ENCODE assay signal across 8 mouse cellular contexts in the genomic region with DNA sequence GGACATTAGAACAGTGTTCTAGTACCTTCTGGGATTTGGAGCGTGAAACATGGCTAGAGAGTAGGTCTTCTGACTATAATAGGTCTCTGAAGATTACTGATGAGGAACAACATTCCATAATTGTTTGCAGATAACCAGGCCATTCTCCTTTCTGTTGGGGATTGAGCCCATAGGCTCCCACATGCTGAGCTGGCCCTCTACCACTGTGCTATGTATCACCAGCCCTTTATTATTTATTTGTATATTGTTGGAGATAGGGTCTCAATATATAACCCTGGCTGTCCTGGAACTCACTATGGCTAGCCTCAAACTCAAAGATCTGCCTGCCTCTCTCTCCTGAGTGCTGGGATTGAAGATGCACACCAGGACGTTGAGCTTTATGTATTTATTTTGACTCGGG. TPM values are rescaled to one million over a fixed set of nuclear protein-coding genes. Genes with fewer than 3 reads are reported as not detected.
A peak's percentile ranks its signal among the peaks of the same experiment; 100 is the strongest.
DNase-seq lines count a peak whose midpoint lies in the region; ATAC-seq and TF ChIP-seq lines count a peak whose summit lies in the region.

No protein-coding gene starts in this region.

- peak overlapping the region; percentile 93 for H3K4me2 ChIP-seq in neural tube, embryonic 11.5 days (ENCODE audit: low read depth)
- peak overlapping the region; percentile 98 for H3K4me2 ChIP-seq in liver, embryonic 13.5 days

- no peak overlapping the region for H3K27ac ChIP-seq in cerebellum, adult 2 months (ENCODE audit: insufficient read depth, low read length)
- H3K27ac ChIP-seq in neural tube, embryonic 11.5 days (ENCODE audit: low read depth, low read length), result no peak overlapping the region
- H3K27ac ChIP-seq in liver, embryonic 13.5 days, result no peak overlapping the region

- WGBS in cerebellum, adult 2 months, result 52% methylated on average over 3 of the region's 3 CpGs
- 60% methylated on average over 3 of the region's 3 CpGs for WGBS in neural tube, embryonic 11.5 days
- 47% methylated on average over 3 of the region's 3 CpGs for WGBS in liver, embryonic 13.5 days (ENCODE audit: insufficient replicate concordance)

- no peaks in the 10 kb centered on the region for H3K36me3 ChIP-seq in neural tube, embryonic 11.5 days (ENCODE audit: control insufficient read depth, insufficient read depth, low read length)
- no peaks in the 10 kb centered on the region for H3K36me3 ChIP-seq in liver, embryonic 13.5 days

- no peaks in the 10 kb centered on the region for H3K27me3 ChIP-seq in cerebellum, adult 2 months (ENCODE audit: control insufficient read depth, insufficient read depth, low read length)
- H3K27me3 ChIP-seq in neural tube, embryonic 11.5 days (ENCODE audit: control insufficient read depth, insufficient read depth, low read length), result no peaks in the 10 kb centered on the region
- no peaks in the 10 kb centered on the region for H3K27me3 ChIP-seq in liver, embryonic 13.5 days

- H3K9me3 ChIP-seq in neural tube, embryonic 11.5 days (ENCODE audit: control insufficient read depth, low read length), result no peaks in the 10 kb centered on the region
- no peaks in the 10 kb centered on the region for H3K9me3 ChIP-seq in liver, embryonic 13.5 days (replicated peaks)

- DNase-seq in cerebellum, adult 2 months, result no peak
- DNase-seq in cerebellum, postnatal 14 days, result no peak
- DNase-seq in neural tube, embryonic 11.5 days (ENCODE audit: low spot score), result no peak
- DNase-seq in neural tube, embryonic 10.5 days (ENCODE audit: extremely low spot score, low spot score), result no peak
- DNase-seq in liver, embryonic 13.5 days, result no peak
- no peak for DNase-seq in right cerebral cortex, postnatal 14 days
- DNase-seq in layer of hippocampus, postnatal 36 days, result no peak
- no peak for DNase-seq in frontal cortex, postnatal 25 days (ENCODE audit: low spot score in 2 of 2)

- TF ChIP-seq POLR2A in cerebellum, adult 2 months (IDR thresholded peaks at IDR 0.05; ENCODE audit: borderline replicate concordance, insufficient read depth, low read length), result no peak

- no peak for ATAC-seq in neural tube, embryonic 11.5 days (ENCODE audit: insufficient read depth, low FRiP score, low TSS enrichment)
- no peak for ATAC-seq in liver, embryonic 13.5 days (ENCODE audit: low read depth)

- peak overlapping the region; percentile 60 for H3K4me3 ChIP-seq in cerebellum, adult 2 months (replicated peaks; ENCODE audit: insufficient read depth, low read depth, low read length)
- peak overlapping the region; percentile 65 for H3K4me3 ChIP-seq in neural tube, embryonic 11.5 days (ENCODE audit: low read depth, low read length)
- peak overlapping the region; percentile 74 for H3K4me3 ChIP-seq in liver, embryonic 13.5 days (replicated peaks)

- TF ChIP-seq CTCF in cerebellum, adult 2 months (IDR thresholded peaks at IDR 0.05; ENCODE audit: borderline replicate concordance, insufficient read depth, low read depth, low read length), result no peak

- no peak overlapping the region for H3K9ac ChIP-seq in neural tube, embryonic 11.5 days (ENCODE audit: low read length)
- peak overlapping the region; percentile 43; the same call in 1 of the 2 replicates for H3K9ac ChIP-seq in liver, embryonic 13.5 days

- 0 out of 2 replicates have a peak, but pooled peaks cover 5% of the 10 kb centered on the region for H3K4me1 ChIP-seq in cerebellum, adult 2 months (ENCODE audit: control insufficient read depth, insufficient read depth, low read length)
- H3K4me1 ChIP-seq in neural tube, embryonic 11.5 days (ENCODE audit: control insufficient read depth, insufficient read depth, low read length), result peaks cover 4% of the 10 kb centered on the region
- peaks cover 34% of the 10 kb centered on the region for H3K4me1 ChIP-seq in liver, embryonic 13.5 days (replicated peaks)

RNA-seq across cellular contexts. Expression of a gene that starts 0.6 kb away (rescaled TPM):
- 15.2 and 15.4 TPM in 2 replicates for polyA plus RNA-seq in cerebellum, adult 2 months (2012; rRNA removed)
- polyA plus RNA-seq in neural tube, embryonic 11.5 days (2014; fragmentation: Nextera tagmentation; extraction: Ambion mirVana), result 8.4 and 10.0 TPM in 2 replicates
- polyA plus RNA-seq in liver, embryonic 13.5 days (2015; fragmentation: Nextera tagmentation; extraction: Ambion mirVana), result 10.5 and 10.9 TPM in 2 replicates
- total RNA-seq in layer of hippocampus, postnatal 36 days (2021), result 10 to 100 TPM; 11.4 to 11.6 TPM

RNA-seq across cellular contexts. Expression of a gene that starts 29.5 kb away (rescaled TPM):
- polyA plus RNA-seq in cerebellum, adult 2 months (2012; rRNA removed), result 71.2 and 74.3 TPM in 2 replicates
- 195 and 198 TPM in 2 replicates for polyA plus RNA-seq in neural tube, embryonic 11.5 days (2014; fragmentation: Nextera tagmentation; extraction: Ambion mirVana)
- 101 and 120 TPM in 2 replicates for polyA plus RNA-seq in liver, embryonic 13.5 days (2015; fragmentation: Nextera tagmentation; extraction: Ambion mirVana)
- total RNA-seq in layer of hippocampus, postnatal 36 days (2021), result 10 to 100 TPM; 89.9 to 95.7 TPM

RNA-seq across cellular contexts. Expression of a gene that starts 55.8 kb away (rescaled TPM):
- not detected in 2 replicates for polyA plus RNA-seq in cerebellum, adult 2 months (2012; rRNA removed)
- not detected in 2 replicates for polyA plus RNA-seq in neural tube, embryonic 11.5 days (2014; fragmentation: Nextera tagmentation; extraction: Ambion mirVana)
- polyA plus RNA-seq in liver, embryonic 13.5 days (2015; fragmentation: Nextera tagmentation; extraction: Ambion mirVana), result not detected in 2 replicates
- total RNA-seq in layer of hippocampus, postnatal 36 days (2021), result not detected

RNA-seq across cellular contexts. Expression of a gene that starts 57.9 kb away (rescaled TPM):
- polyA plus RNA-seq in cerebellum, adult 2 months (2012; rRNA removed), result 14.2 and 17.7 TPM in 2 replicates
- polyA plus RNA-seq in neural tube, embryonic 11.5 days (2014; fragmentation: Nextera tagmentation; extraction: Ambion mirVana), result 19.2 and 20.1 TPM in 2 replicates
- polyA plus RNA-seq in liver, embryonic 13.5 days (2015; fragmentation: Nextera tagmentation; extraction: Ambion mirVana), result 12.4 and 13.0 TPM in 2 replicates
- 1 to 10 TPM; 9.6 to 9.9 TPM for total RNA-seq in layer of hippocampus, postnatal 36 days (2021)
